Mouse (Mus musculus): ENCODE data around the gene Zfp423. TPM values are rescaled to one million over a fixed set of nuclear protein-coding genes. Genes with fewer than 3 reads are reported as not detected.

Gene Zfp423
- polyA plus RNA-seq, 1 experiment from 2014 or later = 10.4 TPM

GRCm38 (mm10) chr8:87758750-87759149, 200.6 kb downstream of the Zfp423 start:
- no peak for DNase-seq (ENCODE audit: low spot score)
- peaks cover 5% of the 10 kb centered on the region; the same call in 1 of the 2 replicates for H3K4me1 ChIP-seq
- H3K27me3 ChIP-seq (ENCODE audit: insufficient read depth, poor library complexity, severe bottlenecking) = no peaks in the 10 kb centered on the region
- H3K9me3 ChIP-seq = no peaks in the 10 kb centered on the region
- H3K36me3 ChIP-seq = no peaks in the 10 kb centered on the region
- H3K4me3 ChIP-seq = no peak overlapping the region
- no peak overlapping the region for H3K27ac ChIP-seq
- 73% methylated on average over 8 of the region's 8 CpGs for WGBS

GRCm38 (mm10) chr8:87754853-87755252, 204.5 kb downstream of the Zfp423 start:
- peaks cover 20% of the 10 kb centered on the region for H3K4me1 ChIP-seq
- no peak for DNase-seq (ENCODE audit: low spot score)
- H3K36me3 ChIP-seq = no peaks in the 10 kb centered on the region
- 81% methylated on average over 8 of the region's 8 CpGs for WGBS
- no peaks in the 10 kb centered on the region for H3K9me3 ChIP-seq
- no peak overlapping the region for H3K27ac ChIP-seq
- no peak overlapping the region for H3K4me3 ChIP-seq
- no peaks in the 10 kb centered on the region for H3K27me3 ChIP-seq (ENCODE audit: insufficient read depth, poor library complexity, severe bottlenecking)

- Histone ChIP-seq H3K36me3 (no peaks in the 10 kb centered on the region), H3K9me3 (no peaks in the 10 kb centered on the region), H3K4me1 (peaks cover 15% of the 10 kb centered on the region), H3K4me3 (no peak overlapping the region), H3K27ac (no peak overlapping the region), H3K27me3 (ENCODE audit: insufficient read depth, poor library complexity, severe bottlenecking) (no peaks in the 10 kb centered on the region)
- WGBS = 59% methylated on average over 2 of the region's 2 CpGs
- DNase-seq (ENCODE audit: low spot score) = no peak
Observed at GRCm38 (mm10) chr8:87753636-87754035, 205.8 kb downstream of the Zfp423 start.

GRCm38 (mm10) chr8:87753148-87753547, 206.2 kb downstream of the Zfp423 start:
- H3K4me1 ChIP-seq = peaks cover 15% of the 10 kb centered on the region

GRCm38 (mm10) chr8:87752710-87753109, 206.7 kb downstream of the Zfp423 start:
- no peak overlapping the region for H3K27ac ChIP-seq

More at GRCm38 (mm10) chr8:87753148-87753547, 206.2 kb downstream of the Zfp423 start:
- Histone ChIP-seq H3K9me3 (no peaks in the 10 kb centered on the region), H3K27me3 (ENCODE audit: insufficient read depth, poor library complexity, severe bottlenecking) (no peaks in the 10 kb centered on the region), H3K4me3 (no peak overlapping the region), H3K36me3 (no peaks in the 10 kb centered on the region), H3K27ac (0 out of 2 replicates have a peak overlapping the region, but pooled peaks have one; percentile 8)
- 60% methylated on average over 8 of the region's 8 CpGs for WGBS
- no peak for DNase-seq (ENCODE audit: low spot score)

GRCm38 (mm10) chr8:87747582-87747981, 211.8 kb downstream of the Zfp423 start:
- 29% methylated on average over 8 of the region's 8 CpGs for WGBS

More at GRCm38 (mm10) chr8:87752710-87753109, 206.7 kb downstream of the Zfp423 start:
- H3K4me1 ChIP-seq = peaks cover 15% of the 10 kb centered on the region
- DNase-seq (ENCODE audit: low spot score) = no peak
- no peak overlapping the region for H3K4me3 ChIP-seq
- no peaks in the 10 kb centered on the region for H3K27me3 ChIP-seq (ENCODE audit: insufficient read depth, poor library complexity, severe bottlenecking)
- WGBS = 76% methylated on average over 13 of the region's 13 CpGs
- no peaks in the 10 kb centered on the region for H3K9me3 ChIP-seq
- no peaks in the 10 kb centered on the region for H3K36me3 ChIP-seq

GRCm38 (mm10) chr8:87747142-87747541, 212.3 kb downstream of the Zfp423 start:
- Histone ChIP-seq H3K27ac (0 out of 2 replicates have a peak overlapping the region, but pooled peaks have one; percentile 56), H3K36me3 (no peaks in the 10 kb centered on the region), H3K27me3 (ENCODE audit: insufficient read depth, poor library complexity, severe bottlenecking) (no peaks in the 10 kb centered on the region), H3K4me3 (no peak overlapping the region), H3K4me1 (peaks cover 30% of the 10 kb centered on the region), H3K9me3 (no peaks in the 10 kb centered on the region)
- 36% methylated on average over 8 of the region's 8 CpGs for WGBS
- DNase-seq (ENCODE audit: low spot score) = no peak

More at GRCm38 (mm10) chr8:87747582-87747981, 211.8 kb downstream of the Zfp423 start:
- Histone ChIP-seq H3K4me1 (peaks cover 30% of the 10 kb centered on the region), H3K27me3 (ENCODE audit: insufficient read depth, poor library complexity, severe bottlenecking) (no peaks in the 10 kb centered on the region), H3K9me3 (no peaks in the 10 kb centered on the region), H3K36me3 (no peaks in the 10 kb centered on the region), H3K27ac (0 out of 2 replicates have a peak overlapping the region, but pooled peaks have one; percentile 56), H3K4me3 (no peak overlapping the region)
- no peak for DNase-seq (ENCODE audit: low spot score)

- no peak overlapping the region for H3K4me3 ChIP-seq
- no peaks in the 10 kb centered on the region for H3K27me3 ChIP-seq (ENCODE audit: insufficient read depth, poor library complexity, severe bottlenecking)
- H3K27ac ChIP-seq = 0 out of 2 replicates have a peak overlapping the region, but pooled peaks have one; percentile 47
- no peaks in the 10 kb centered on the region for H3K36me3 ChIP-seq
- 51% methylated on average over 14 of the region's 14 CpGs for WGBS
- no peak for DNase-seq (ENCODE audit: low spot score)
- H3K4me1 ChIP-seq = peaks cover 30% of the 10 kb centered on the region
- H3K9me3 ChIP-seq = no peaks in the 10 kb centered on the region
Observed at GRCm38 (mm10) chr8:87746072-87746471, 213.3 kb downstream of the Zfp423 start.

GRCm38 (mm10) chr8:87745125-87745698, 214.2 kb downstream of the Zfp423 start:
- no peak for DNase-seq (ENCODE audit: low spot score)
- WGBS = 87% methylated on average over 20 of the region's 20 CpGs
- no peak overlapping the region for H3K27ac ChIP-seq

GRCm38 (mm10) chr8:87744556-87744955, 214.8 kb downstream of the Zfp423 start:
- H3K9me3 ChIP-seq = no peaks in the 10 kb centered on the region
- H3K4me3 ChIP-seq = no peak overlapping the region
- 89% methylated on average over 6 of the region's 6 CpGs for WGBS
- no peaks in the 10 kb centered on the region for H3K36me3 ChIP-seq
- no peaks in the 10 kb centered on the region for H3K27me3 ChIP-seq (ENCODE audit: insufficient read depth, poor library complexity, severe bottlenecking)
- DNase-seq (ENCODE audit: low spot score) = no peak
- H3K27ac ChIP-seq = no peak overlapping the region
- peaks cover 26% of the 10 kb centered on the region for H3K4me1 ChIP-seq

More at GRCm38 (mm10) chr8:87745125-87745698, 214.2 kb downstream of the Zfp423 start:
- no peak overlapping the region for H3K4me3 ChIP-seq
- no peaks in the 10 kb centered on the region for H3K36me3 ChIP-seq
- H3K9me3 ChIP-seq = no peaks in the 10 kb centered on the region
- H3K27me3 ChIP-seq (ENCODE audit: insufficient read depth, poor library complexity, severe bottlenecking) = no peaks in the 10 kb centered on the region
- peaks cover 26% of the 10 kb centered on the region for H3K4me1 ChIP-seq

- H3K27ac ChIP-seq = no peak overlapping the region
- peaks cover 19% of the 10 kb centered on the region for H3K4me1 ChIP-seq
- no peak overlapping the region for H3K4me3 ChIP-seq
- 85% methylated on average over 19 of the region's 19 CpGs for WGBS
- DNase-seq (ENCODE audit: low spot score) = no peak
- no peaks in the 10 kb centered on the region for H3K36me3 ChIP-seq
- no peaks in the 10 kb centered on the region for H3K27me3 ChIP-seq (ENCODE audit: insufficient read depth, poor library complexity, severe bottlenecking)
- no peaks in the 10 kb centered on the region for H3K9me3 ChIP-seq
Observed at GRCm38 (mm10) chr8:87742016-87742415, 217.4 kb downstream of the Zfp423 start.

- 93% methylated on average over 11 of the region's 11 CpGs for WGBS
- Histone ChIP-seq H3K27ac (no peak overlapping the region), H3K4me3 (no peak overlapping the region), H3K4me1 (peaks cover 13% of the 10 kb centered on the region), H3K9me3 (no peaks in the 10 kb centered on the region), H3K36me3 (no peaks in the 10 kb centered on the region), H3K27me3 (ENCODE audit: insufficient read depth, poor library complexity, severe bottlenecking) (no peaks in the 10 kb centered on the region)
- DNase-seq (ENCODE audit: low spot score) = no peak
Observed at GRCm38 (mm10) chr8:87740946-87741530, 218.4 kb downstream of the Zfp423 start.

- WGBS = 73% methylated on average over 11 of the region's 11 CpGs
- Histone ChIP-seq H3K36me3 (no peaks in the 10 kb centered on the region), H3K27me3 (ENCODE audit: insufficient read depth, poor library complexity, severe bottlenecking) (no peaks in the 10 kb centered on the region), H3K4me3 (no peak overlapping the region), H3K9me3 (no peaks in the 10 kb centered on the region), H3K27ac (no peak overlapping the region), H3K4me1 (peaks cover 26% of the 10 kb centered on the region)
- no peak for DNase-seq (ENCODE audit: low spot score)
Observed at GRCm38 (mm10) chr8:87737900-87738299, 221.5 kb downstream of the Zfp423 start.

All from heart, embryonic 10.5 days (tissue).